Mouse (Mus musculus): ENCODE results near the gene Rab24.

Gene Rab24

DNA sequence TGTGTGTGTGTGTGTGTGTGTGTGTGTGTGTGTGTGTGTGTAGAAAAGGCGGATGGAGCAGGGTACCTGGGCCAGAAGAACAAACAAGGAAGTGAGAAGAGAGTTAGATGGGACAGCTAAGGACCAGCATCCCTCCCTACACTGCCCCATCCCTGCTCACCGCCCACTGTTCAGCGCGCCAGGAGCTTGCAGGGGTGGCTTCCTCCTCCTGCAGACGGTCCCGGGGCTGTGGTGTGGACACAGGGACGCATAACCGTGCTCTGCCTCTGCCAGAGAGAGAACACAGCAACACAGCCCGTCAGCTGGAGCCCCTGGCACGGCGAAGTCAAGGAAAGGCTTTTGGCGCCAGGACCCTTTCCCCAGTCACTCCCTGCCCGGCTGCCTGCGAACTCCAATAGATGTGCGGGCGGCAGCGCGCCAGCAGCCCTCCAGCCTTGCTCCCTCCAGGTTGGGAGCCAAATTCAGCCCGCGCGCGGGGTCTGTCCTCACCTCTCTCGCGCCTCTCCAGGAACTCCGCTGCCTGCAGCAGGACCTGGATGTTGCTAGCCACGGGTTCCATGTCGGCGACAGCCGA lies 7.5 kb upstream of the Rab24 start:
- peak; percentile 5 for DNase-seq (ENCODE audit: low spot score)

GRCm38 (mm10) chr13:55328641-55329040 lies 6.9 kb upstream of the Rab24 start:
- no peak for DNase-seq (ENCODE audit: low spot score)

- DNase-seq (ENCODE audit: low spot score), result no peak
These were observed 6.4 kb upstream of the Rab24 start for GRCm38 (mm10) chr13:55328171-55328570.

DNA sequence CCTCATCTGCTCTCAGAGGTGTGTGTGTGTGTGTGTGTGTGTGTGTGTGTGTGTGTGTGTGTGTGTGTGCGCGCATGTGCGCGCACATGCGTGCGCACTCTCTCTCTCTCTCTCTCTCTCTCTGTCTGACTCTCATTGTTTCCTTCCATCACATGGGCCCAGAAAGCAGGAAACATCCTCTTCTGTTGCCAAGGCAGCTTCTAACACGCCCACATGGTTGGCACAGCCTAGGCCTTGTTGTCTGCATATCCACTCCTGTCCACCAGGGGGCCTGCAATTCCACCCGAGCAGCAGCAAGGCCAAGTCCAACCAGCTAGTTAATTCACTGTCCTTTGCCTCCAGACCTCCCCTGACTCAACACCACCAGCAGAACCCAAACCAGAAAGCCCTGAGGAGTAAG lies 5.9 kb upstream of the Rab24 start:
- DNase-seq (ENCODE audit: low spot score), result peak; percentile 91

DNA sequence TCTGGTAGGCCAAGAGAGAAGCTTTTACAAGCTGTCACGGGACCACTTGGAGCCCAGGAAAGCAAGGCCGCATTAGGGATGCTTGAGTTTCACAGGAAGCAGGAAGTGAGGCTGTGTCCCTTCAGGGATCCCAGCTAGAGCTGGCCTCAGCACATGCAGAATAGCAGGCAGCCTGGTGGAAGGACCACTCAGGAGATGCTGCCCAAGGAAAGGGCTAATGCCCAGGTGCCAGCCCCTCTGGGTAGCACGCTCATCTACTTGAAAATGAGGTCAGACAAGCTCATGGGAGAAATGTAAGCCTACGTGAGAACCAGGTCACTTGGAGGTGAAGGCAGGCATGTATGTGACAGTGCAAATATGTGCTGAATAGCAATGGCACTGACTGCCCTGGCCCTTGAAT lies 5.4 kb upstream of the Rab24 start:
- DNase-seq (ENCODE audit: low spot score), result no peak

- DNase-seq (ENCODE audit: low spot score), result no peak
These were observed 3.9 kb upstream of the Rab24 start for GRCm38 (mm10) chr13:55325596-55325995.

DNA sequence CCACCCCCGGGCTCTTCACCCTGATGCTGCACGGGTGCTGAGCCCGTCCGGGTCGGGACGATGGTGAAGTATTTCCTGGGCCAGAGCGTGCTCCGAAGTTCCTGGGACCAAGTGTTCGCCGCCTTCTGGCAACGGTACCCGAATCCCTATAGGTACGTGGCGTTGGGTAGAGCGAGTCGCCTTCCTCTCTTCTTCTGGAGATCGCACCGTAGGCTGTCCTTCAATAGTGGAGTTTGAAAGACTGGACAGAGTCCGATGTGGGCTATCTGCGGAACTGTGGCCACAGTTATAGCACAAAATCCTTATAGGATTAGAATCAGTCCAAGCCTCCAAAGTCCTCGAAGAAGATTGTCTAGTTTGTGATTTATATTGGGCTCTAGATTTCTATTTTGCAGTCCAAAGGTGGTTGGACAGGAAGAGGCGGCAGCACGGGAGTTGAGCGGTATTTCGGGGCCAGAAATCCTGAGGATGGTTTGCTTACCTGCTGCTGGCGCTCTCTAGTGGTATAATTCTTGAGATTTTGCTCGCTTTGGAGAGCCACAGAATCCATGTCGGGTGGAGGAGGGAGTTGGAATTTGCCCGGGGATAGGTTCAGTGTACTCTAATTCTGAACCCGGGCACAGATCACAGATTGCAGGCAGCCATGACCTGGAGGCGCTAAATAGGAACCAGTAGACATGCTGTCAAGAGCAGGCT lies 532 bp upstream of the Rab24 start:
- DNase-seq (ENCODE audit: low spot score), result peak; percentile 49

GRCm38 (mm10) chr13:55319931-55320533 lies 1.7 kb downstream of the Rab24 start, which contains the start of gene Prelid1:
TSS of gene Prelid1 (plus strand) at chr13:55320500.
- no peak for DNase-seq (ENCODE audit: low spot score)

DNA sequence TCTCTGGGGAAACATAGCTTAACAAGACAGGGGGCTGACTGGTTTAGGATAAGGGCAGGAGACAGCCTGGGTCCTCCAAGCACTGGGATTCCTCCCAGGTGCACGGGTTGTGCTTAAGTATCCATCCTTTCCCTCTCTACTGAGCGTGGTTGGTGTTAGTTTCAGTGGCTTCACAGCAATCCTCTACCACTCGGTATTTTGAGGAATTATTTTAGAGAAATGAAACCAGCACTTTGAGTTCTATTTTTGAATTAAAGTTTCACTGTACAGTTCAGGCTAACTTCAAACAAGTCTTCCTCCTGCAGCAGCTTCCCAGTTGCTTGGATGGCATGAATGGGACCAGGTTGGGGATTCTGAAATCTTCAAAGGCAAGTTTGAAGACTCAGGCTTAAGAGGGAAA lies 3.4 kb downstream of the Rab24 start:
- DNase-seq (ENCODE audit: low spot score), result no peak

- DNase-seq (ENCODE audit: low spot score), result no peak
These were observed 6.8 kb downstream of the Rab24 start for GRCm38 (mm10) chr13:55314891-55315412.

GRCm38 (mm10) chr13:55313051-55313450 lies 8.7 kb downstream of the Rab24 start:
- no peak for DNase-seq (ENCODE audit: low spot score)

DNA sequence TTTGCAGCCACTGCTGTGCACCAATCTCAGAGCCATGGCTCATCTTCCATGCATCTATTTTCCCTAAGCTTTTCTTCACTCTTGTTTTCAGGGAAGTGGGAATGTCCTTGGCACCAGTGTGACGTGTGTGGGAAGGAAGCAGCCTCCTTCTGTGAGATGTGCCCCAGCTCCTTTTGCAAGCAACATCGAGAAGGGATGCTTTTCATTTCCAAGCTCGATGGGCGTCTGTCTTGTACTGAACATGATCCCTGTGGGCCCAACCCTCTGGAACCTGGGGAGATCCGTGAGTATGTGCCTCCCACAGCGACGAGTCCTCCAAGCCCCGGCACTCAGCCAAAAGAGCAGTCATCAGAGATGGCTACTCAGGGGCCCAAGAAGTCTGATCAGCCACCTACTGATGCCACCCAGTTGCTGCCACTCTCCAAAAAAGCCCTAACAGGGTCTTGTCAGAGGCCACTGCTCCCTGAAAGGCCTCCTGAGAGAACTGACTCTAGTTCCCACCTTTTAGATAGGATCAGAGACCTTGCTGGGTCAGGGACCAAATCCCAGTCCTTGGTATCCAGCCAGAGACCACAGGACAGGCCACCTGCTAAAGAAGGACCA lies 9.6 kb downstream of the Rab24 start:
- no peak for DNase-seq (ENCODE audit: low spot score)

DNA sequence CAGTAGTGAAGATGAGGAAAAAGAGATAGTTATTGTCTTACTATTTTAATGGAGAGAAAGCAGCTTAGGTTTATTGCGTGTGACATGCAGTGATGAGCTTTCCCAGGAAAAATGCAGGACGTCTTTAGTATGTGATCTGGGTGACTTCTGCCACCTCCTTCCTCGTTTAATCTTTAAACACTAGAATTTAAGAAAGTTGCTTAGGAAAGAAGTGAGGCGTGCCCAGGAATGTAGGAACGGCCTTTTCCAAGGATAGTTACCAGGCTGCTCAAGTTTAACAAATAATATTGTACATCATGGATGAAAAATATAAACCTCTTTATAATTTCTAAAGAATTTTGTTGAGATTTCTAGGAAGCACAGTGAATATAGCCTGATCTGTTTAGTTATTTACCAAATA lies 20.8 kb downstream of the Rab24 start:
- DNase-seq (ENCODE audit: low spot score), result no peak

DNA sequence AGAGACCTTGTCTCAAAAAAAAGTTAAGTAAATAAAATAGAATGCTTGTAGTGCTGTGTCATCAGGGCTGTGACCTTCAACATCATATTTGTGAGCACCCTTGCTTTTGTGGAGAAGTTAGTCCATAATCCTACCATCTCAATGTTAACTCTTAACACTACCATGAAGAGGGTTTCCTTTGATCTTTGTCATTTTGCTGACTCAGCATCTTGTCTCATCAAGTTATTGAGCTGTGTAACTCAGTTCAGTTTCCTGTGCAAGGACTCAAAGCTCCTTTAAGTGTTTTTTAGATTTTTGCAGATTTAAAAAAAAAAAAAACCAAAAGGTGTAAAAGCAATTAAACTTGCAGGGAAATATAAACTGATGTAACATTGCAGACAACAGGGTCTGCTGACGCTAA lies 25.0 kb downstream of the Rab24 start:
- DNase-seq (ENCODE audit: low spot score), result no peak

- DNase-seq (ENCODE audit: low spot score), result no peak
These were observed 32.9 kb downstream of the Rab24 start for GRCm38 (mm10) chr13:55288854-55289253.

- no peak for DNase-seq (ENCODE audit: low spot score)
These were observed 44.1 kb downstream of the Rab24 start for GRCm38 (mm10) chr13:55277646-55278045.

GRCm38 (mm10) chr13:55277203-55277602 lies 44.5 kb downstream of the Rab24 start:
- DNase-seq (ENCODE audit: low spot score), result no peak
